Mouse (Mus musculus): ENCODE data around the gene Dcun1d1.

DNA sequence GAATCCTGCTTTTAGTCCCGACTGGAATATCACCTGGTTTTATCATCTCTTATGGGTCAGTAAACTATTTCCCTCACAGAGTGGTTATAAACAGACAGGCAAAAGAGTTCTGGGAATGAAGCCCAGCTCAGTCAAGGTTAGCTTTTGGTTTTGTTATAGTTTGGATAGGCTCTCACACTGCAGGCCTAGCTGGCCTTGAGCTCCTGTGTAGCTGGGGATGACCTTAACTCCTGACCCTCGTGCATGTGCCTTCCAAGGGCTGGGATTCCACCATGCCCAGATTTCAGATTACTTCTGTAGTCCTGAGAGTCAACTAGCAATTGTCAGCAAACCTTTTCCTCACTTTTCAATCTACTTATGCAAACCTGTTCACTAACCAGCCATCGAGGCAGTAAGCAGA, 19.0 kb downstream of the Dcun1d1 start:
- no peak for TF ChIP-seq POLR2AphosphoS5 (IDR thresholded peaks at IDR 0.05; ENCODE audit: insufficient replicate concordance, low read depth, low read length)
- TF ChIP-seq CTCF (IDR thresholded peaks at IDR 0.05; ENCODE audit: low read depth, low read length), result no peak

Data from G1E (cell line).